Mouse (Mus musculus): ENCODE results near the gene Garem2.
"Not testable (repeated sequence)": the region's sequence is repeated elsewhere in the genome, so short reads cannot be mapped to it uniquely, and the experiment has no call there.

Gene Garem2

GRCm38 (mm10) chr5:30104841-30105667 is at the start of gene Garem2:
Garem2 (plus strand) TSS chr5:30105161.
- DNase-seq (ENCODE audit: low spot score in 2 of 2) = no peak

DNA sequence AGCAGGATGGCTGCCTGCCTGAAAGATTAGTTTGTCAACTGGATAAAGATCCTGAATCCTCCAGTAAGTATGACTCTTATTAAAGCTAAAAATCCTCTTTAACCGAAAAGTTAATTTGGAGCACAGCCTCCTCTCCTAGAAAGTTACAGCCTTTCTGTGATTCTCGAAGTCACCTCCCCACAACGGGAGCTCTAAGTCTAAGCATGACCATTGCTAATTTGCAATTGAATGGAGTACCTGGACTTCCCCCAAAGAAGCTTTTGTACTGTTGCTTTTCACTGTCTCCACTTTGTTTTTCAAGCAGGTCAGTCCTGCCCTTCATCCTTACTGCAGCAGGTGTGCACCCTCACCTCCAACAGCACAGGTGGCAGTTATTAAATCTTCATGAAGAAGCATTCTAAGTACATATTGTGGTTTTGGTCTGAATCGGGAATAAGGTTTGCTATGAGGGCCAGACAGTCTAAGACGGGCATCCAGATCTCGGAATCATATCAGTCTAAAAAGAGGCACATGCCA is 46.7 kb upstream of the Garem2 start:
- no peak for DNase-seq (ENCODE audit: low spot score in 2 of 2)

- not testable (repeated sequence) for DNase-seq (ENCODE audit: low spot score in 2 of 2)
Observed at GRCm38 (mm10) chr5:30059607-30060006, 45.4 kb upstream of the Garem2 start.

DNA sequence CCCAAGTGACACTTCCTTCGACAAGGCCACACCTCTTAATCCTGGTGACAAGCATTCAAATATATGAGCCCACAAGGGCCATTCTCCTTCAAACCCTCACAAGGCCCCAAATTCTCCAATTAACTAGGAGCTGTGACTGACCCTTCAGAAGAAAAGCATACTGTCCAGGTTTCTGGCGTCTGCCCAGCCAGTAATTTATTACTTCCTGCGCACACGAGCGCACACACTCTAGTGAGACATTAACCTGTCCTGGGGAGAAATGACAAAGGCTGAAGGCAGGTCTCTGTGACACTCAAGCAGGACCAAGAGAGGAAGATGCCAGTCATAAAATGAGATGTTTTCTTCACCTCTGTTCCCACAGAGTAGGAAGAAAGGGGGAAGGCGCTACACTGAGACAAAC is 37.2 kb upstream of the Garem2 start:
- no peak for DNase-seq (ENCODE audit: low spot score in 2 of 2)

DNA sequence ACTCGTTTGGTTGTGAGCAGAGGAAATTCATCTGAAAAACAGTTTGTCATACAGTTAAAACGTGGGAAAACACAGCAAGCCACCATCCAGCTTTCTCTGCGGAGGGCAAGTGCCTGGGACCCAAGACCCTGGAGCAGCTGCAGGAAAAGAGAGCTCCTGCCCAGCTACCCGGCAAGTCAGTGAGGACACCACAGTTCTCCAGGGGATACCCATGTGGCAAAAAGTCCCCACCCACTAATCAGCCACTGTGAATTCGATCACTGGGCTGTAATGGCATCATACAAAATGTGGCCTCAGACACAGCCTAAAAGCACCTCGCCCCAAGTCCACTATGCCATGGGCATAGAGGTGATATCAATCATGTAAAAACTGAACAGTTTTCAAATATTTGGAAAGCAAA is 33.3 kb upstream of the Garem2 start:
- DNase-seq (ENCODE audit: low spot score in 2 of 2) = no peak

- no peak for DNase-seq (ENCODE audit: low spot score in 2 of 2)
Observed at GRCm38 (mm10) chr5:30072377-30072776, 32.6 kb upstream of the Garem2 start.

- DNase-seq (ENCODE audit: low spot score in 2 of 2) = peak; percentile 65
Observed at GRCm38 (mm10) chr5:30072825-30073821, 31.8 kb upstream of the Garem2 start, which contains the start of gene Tyms. Tyms (minus strand) TSS chr5:30073617.

DNA sequence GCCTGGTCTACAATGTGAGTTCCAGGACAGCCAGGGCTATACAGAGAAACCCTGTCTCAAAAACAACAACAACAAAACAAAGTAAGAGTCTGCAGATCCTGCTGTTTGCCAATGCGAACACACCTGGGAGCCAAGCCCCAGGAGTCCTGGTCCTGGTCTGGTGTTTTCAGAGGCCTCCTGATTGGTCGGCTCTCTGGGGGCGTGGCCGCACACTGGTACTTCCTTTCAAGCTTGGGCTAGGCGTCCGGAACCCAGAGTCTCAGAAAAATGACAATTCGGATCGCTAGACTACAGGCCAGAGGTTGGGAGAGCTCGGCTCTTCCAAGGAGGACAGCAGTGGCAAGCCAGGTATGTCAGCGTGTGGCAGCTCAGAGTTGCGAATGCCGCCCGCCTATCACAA is 12.3 kb upstream of the Garem2 start:
- DNase-seq (ENCODE audit: low spot score in 2 of 2) = no peak

- DNase-seq (ENCODE audit: low spot score in 2 of 2) = no peak
Observed at GRCm38 (mm10) chr5:30094399-30094798, 10.6 kb upstream of the Garem2 start.

DNA sequence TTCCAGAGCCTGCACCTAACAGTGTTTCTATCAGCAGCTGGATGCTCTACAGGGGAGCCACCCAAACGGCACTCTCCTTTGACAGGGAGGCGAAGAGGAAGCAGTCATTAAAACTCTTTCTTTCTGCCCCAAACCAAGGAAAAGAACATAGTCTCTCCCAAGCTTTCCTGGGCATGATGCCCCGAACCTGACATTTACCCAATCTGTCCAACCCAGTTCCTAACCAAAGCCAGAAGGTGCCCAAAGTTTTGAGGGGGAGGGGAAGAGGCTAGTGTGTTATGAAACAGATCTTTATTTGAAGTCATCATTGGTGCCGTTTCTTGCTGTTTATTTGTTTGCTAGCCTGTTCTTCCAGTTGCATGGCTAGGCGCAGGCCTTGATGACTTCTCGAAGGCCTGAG is 9.2 kb upstream of the Garem2 start:
- no peak for DNase-seq (ENCODE audit: low spot score in 2 of 2)

GRCm38 (mm10) chr5:30098260-30098659 is 6.7 kb upstream of the Garem2 start:
- no peak for DNase-seq (ENCODE audit: low spot score in 2 of 2)

DNA sequence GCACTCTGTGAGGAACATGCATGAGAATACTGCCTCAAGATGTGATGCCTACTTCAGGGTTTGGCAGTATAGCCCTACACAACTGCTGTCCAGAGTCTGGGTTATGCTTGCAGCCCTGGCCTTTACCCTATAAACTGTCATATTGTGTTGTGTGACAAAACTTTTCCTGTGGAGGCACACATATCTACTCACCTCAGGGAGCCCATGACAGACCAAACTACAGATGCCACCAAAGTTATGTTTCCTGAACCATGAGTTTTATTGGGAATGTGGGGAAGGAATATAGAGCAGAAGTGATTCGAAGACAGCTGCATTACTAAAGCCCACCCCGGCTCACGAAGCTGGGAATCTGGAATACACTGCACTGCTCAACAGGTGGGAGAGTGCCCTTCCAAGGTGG is 1.6 kb upstream of the Garem2 start:
- DNase-seq (ENCODE audit: low spot score in 2 of 2) = no peak

- DNase-seq (ENCODE audit: low spot score in 2 of 2) = no peak
Observed at GRCm38 (mm10) chr5:30104339-30104738, 622 bp upstream of the Garem2 start.

DNA sequence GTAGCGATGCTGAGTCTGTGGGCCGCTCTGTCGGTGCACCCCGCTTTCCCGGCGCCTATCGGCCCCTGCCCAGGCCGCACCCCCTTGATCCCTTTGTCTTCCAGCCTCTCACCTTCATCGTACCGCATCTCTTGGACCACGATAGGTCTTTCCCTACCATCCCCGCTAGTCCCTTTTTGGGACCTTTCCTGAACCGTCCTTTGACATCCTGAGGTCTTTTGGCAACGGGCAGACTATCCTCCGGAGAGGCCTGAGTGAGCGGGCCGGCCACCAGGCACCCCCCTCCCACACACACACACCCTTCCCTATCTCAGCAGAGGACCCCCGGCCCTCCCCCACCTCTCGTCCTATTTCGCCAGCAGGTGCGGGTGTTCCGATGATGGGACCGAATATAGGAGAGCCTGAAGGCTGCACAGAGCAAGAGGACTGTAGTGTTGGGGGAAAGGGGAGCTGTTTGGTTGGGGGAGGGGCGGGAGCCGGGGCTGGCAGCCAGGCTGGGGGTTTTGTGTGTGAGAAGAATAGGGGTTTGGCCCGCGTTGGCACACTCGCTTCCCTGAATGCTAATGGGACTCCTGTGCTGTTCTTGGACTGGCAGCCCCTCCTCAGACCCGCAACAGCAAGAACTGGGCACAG is 823 bp downstream of the Garem2 start, which contains the start of gene 3110082J24Rik:
Gene 3110082J24Rik (minus strand): TSS at position 419 of the 633 bp plus-strand sequence.
- DNase-seq (ENCODE audit: low spot score in 2 of 2) = no peak

- DNase-seq (ENCODE audit: low spot score in 2 of 2) = no peak
Observed at GRCm38 (mm10) chr5:30106756-30107155, 1.8 kb downstream of the Garem2 start.

GRCm38 (mm10) chr5:30107186-30107585 is 2.2 kb downstream of the Garem2 start:
- no peak for DNase-seq (ENCODE audit: low spot score in 2 of 2)

DNA sequence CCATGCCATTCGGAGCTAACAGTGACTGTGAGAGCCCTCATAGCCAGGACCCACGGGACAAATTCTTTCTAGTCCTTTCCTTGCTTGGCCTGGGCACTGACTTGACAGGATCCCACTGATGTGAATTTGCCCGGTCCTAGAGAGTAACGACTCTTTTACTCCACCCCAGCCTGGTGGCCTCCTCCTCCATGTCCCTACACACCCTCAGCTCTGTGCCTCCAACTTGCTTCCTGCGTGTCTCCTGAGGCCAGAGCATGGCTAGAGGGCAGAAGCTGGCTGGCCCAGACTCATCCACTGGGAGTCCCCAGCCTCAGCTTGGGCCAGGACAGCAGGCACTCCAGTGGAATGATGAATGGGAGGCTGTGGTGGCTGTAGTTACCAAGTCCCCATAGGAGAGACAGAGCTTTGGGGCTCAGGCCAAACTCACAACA is 2.7 kb downstream of the Garem2 start:
- no peak for DNase-seq (ENCODE audit: low spot score in 2 of 2)

DNA sequence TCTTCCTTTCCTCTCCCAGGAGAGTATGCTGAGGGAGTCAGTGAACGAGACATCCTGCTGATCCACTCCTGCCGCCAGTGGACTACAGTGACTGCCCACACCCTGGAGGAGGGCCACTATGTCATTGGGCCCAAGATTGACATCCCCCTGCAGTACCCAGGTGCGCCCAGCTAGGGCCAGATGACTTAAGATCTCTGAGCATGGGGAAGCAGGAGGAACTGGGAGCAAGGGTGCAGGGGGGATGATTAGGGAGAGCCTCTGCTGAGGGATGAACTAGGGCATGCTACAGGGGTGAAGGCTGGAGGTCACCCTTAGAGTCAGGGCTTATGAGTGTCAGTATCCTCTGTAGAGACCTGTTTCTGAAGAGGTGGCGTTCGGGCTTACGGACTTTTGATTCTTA is 3.3 kb downstream of the Garem2 start:
- no peak for DNase-seq (ENCODE audit: low spot score in 2 of 2)

DNA sequence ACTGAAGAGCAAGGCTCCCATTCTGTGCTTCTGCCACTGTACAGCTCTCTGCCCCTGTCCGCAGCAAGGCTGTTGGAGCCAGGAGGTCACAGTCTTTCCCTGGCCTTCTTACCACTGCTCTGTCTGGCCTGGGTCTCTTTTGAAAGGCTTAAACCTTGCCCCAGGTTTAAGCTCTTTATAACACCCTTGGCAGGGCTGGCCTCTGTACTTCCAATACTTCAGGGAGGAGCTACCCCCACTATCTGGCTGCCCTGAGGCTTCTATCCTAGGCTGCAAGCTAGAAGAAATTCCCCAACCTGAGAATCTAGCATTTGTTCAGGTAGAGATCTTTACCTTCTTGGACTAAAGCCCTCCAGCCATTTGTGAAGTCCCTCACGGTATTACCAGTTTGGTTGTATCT is 4.9 kb downstream of the Garem2 start:
- DNase-seq (ENCODE audit: low spot score in 2 of 2) = no peak

- DNase-seq (ENCODE audit: low spot score in 2 of 2) = no peak
Observed at GRCm38 (mm10) chr5:30110371-30111060, 5.6 kb downstream of the Garem2 start.

DNA sequence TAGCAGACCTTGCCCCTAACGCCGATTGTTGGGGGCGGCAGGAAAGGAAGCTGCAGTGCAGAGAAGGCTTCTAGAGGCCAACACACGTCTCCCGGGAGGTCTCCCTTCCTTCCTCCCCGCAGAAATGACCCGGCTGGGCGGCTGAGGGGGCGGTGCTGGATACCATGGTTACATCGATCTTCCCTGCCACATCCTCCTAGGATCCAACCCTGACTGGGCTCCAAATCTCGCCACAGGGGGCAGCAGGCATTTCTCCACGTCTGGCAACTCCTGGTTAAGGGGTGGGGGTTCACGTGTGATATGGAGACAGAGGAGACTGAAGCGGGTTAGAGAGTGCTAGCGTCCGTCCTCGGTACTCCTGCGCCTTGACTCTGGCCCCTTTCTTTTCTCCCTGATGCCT is 6.2 kb downstream of the Garem2 start:
- DNase-seq (ENCODE audit: low spot score in 2 of 2) = peak; percentile 33 to 49

All from heart, adult 9 months (tissue).